Mouse (Mus musculus) embryonic facial prominence, embryonic 12.5 days (tissue): ENCODE measurements around the gene Myo1b. TPM values are rescaled to one million over a fixed set of nuclear protein-coding genes. Genes with fewer than 3 reads are reported as not detected.

Source experiments
- polyA plus RNA-seq: library from polyadenylated mRNA; unstranded; fragments of >200 nt; fragmentation: Nextera tagmentation; extraction: Ambion mirVana; gene quantifications from 2 replicates; pipeline ENCODE4 v1.2.1, GENCODE M21; 2016

Myo1b gene
- polyA plus RNA-seq, 1 experiment from 2014 or later = 100 TPM

Other genes starting within 250 kb of the Myo1b start
- gene Stat4, start 71.1 kb upstream of the Myo1b start, polyA plus RNA-seq = 1.2 and 1.5 TPM in 2 replicates
- gene Stat1, start 203.4 kb upstream of the Myo1b start, polyA plus RNA-seq = 13.6 and 17.7 TPM in 2 replicates